Mouse (Mus musculus) left cerebral cortex, postnatal 14 days (tissue): ENCODE measurements at regions not wholly inside any gene's neighbourhood (a gene's known extent, or its start where the extent isn't known, plus 50 kb on each side); places are given as distances from the start of the nearest gene placed in this dataset.

Source experiments
- DNase-seq, 2 experiments: peaks; one replicate each; pipeline ENCODE4 v3.0.0; 2021 to 2022; ENCODE audit warnings: low spot score in 2 of 2, mixed read lengths in 1 of 2
- intact Hi-C: fragments of 180-260 bp; cut with DNase I; formaldehyde crosslinking; loops from one replicate; pipeline ENCODE4 v1.15.1; 2025

DNA sequence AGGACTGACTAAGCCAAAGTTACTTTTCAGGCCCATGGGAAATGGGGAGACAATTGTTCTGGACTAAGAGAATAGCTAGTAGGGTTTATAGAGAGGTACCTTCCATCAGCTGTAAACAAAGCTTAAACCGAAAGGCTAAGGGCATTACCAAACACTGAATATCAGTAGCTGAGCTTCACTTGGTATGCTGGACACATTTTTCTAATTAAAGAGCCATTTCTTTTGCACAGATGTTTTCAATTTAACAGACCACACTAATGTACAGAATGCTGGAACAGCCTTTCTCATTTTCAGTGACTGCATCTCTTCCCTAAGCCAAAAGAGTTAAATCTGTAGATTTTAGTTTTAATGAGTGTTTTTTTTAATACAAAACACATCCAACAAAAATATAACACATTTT lies 593.8 kb upstream of the Akr1e1 start:
- intact Hi-C loops = no loop called here
- DNase-seq = no peak

DNA sequence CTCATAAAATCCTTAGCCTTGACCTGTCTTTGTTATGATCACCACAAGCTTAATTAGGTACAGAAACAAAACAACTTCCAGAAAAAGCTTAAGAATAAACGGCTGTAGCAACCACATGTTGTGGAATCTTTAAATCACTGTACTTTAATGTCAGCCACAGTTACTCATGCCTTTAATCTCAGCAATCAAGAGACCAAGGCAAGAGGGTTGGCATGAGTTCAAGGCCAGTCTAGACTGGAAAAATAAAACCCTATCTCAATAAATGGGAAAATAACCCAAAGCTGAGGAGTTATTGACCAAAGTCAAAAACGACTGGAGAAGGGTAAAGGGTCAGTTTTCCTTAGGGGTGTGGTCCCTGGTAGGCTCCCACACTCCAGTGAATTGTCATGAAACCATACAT lies 595.2 kb upstream of the Akr1e1 start:
- intact Hi-C loops = no loop called here
- DNase-seq = no peak

- intact Hi-C loops = no loop called here
- DNase-seq = no peak
Measured at GRCm38 (mm10) chr13:5211659-5212058, 602.7 kb upstream of the Akr1e1 start.

- intact Hi-C loops = no loop called here
- DNase-seq = no peak
Measured at GRCm38 (mm10) chr13:5229476-5229875, 620.5 kb upstream of the Akr1e1 start.

DNA sequence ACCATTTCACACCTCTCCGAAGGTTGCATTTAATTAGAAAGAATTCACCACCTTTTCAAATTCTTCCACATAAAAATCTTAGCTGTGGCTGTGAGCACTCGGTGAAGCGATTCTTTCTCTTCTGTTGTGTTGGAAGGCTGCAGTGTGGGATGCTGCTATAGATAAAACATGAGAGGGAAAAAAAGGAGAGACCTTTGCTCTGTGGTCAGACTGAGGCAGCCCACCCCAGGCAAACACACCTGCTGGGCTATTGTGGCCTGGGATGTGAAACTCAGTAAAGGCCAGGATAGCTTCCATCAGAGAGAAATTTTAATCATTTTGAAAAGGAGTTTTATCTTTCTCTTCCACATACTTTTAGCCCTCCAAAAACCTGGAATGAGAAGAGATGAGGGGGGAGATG lies 625.3 kb upstream of the Akr1e1 start:
- no peak for DNase-seq
- intact Hi-C loops = no loop called here

GRCm38 (mm10) chr13:5235391-5235790 lies 625.9 kb upstream of the Klf6 start:
- intact Hi-C loops = no loop called here
- DNase-seq = no peak

DNA sequence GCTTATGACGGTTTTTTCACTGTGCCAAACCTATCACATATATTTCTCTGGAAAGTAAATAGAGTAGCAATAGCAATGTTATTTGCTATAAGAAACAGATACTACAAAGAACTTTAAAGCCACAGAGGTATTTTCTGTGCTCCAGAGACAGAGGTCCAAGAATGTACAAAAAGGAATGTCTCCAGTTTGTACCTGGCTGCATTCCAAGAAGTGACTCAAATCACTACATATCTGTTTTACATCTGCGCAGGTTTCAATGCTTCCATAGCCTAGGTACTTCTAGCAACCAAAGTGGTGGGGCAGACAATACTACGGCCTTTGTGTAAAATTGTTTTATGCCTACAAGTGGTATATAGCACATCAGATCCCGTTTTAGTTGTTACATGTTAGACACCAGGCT lies 620.7 kb upstream of the Klf6 start:
- no peak for DNase-seq
- intact Hi-C loops = no loop called here

DNA sequence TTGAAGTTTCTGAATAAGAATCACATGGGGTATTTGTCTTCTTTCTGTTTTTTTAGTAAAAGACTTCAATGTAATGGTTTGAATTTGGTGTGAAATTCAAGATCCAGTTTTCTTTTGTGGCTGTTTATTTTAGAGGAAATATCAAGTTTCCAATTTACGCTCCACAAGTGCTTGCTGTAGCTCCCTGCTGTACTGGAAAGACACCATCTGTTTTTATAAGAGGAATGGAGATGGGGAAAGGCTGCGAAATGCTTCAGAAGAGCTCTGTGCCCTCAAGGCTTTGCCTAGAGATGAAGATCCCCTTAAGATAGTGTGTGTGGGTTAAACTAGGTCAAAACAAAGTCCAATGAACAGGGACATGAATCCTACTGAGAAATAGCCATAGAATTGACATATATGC lies 618.5 kb upstream of the Klf6 start:
- no peak for DNase-seq

GRCm38 (mm10) chr13:5248671-5249391 lies 612.5 kb upstream of the Klf6 start:
- intact Hi-C loops = no loop called here
- DNase-seq = peak; percentile 27 to 79

More for the DNA sequence above, 618.5 kb upstream of the Klf6 start:
- intact Hi-C loops = no loop called here

DNA sequence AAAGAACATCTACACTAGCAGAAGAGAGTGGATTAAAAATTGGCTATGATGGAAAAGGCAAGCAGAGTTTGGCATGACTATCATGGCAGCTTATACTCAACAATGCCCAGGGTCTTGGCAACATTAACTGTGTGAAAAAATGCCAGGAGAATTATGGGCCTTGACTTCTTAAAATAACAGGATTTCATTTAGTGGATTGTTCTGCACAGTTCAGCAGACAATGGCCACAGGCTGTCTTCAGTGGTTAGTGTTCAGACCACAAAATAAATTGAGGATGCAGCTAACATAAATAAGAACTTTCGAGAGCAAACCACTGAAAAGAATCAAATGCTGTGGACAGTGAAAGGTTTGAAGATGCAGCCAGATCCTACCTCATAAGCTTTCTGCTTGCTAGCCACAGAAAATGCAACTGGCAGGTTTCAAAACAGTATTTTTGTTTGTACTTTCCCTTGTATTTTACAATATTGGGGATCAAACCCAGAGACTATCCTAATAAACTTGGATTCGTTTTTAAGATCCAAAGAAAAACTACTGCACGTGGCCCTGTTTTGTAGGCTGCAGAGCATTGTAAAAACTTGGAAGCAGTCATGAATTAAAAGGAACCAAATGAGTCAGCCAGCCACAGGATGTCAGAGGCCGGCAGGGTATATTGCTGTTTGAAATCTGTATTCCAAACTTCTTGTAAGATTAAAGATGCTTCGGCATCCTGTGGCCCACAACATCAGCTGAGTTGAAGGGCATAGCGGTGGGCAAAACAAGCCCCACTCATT lies 603.2 kb upstream of the Klf6 start:
- intact Hi-C loops = no loop called here
- no peak for DNase-seq

DNA sequence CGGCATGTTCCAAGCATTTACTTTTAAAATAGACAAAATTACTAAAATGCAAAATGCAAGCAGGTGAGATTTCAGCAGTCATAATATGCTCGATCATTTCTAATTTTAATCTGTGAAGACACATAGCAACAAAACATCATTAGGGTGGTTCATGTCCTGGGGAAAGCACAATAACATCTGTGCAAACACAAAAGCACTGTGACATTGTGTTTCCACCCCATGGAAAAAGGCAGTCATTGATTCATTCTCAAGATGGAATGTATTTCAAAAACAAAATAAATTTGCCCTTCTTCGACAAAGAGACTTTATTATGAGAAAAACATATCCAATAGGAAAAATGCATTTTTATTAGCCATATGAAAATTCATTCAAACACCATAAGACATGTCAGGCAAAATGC lies 601.5 kb upstream of the Klf6 start:
- intact Hi-C loops = no loop called here
- DNase-seq = no peak

DNA sequence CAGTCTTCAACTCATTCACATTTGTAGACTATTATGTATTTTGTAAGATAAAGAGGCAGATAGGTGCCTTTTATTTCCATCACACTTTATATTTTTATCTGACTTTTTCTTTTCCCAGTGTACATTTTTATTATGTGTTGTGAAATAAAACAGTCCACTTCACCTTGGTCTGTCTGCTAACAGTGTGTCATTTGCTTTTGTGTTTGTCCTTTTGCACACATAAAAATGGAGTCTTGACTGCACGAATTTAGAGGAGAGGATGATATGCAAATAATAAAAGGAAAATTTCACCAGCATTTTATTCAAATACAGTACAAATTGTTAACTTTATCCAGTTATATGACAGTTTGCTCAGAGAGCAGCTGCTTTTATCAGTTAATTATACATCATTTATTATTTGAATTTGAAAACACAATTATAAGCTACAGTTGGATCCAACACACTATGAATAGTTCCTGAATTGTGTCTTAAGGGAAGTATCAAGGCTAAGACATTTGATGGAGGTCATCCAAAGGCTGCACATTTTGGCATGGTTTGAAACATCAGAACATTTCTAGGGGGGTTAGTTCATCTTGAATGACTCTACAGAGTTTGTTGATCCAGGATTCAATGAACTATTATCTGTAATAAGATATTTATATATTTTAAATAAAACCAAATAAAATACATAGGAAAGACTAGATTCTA lies 588.6 kb upstream of the Klf6 start:
- no peak for DNase-seq
- intact Hi-C loops = no loop called here

DNA sequence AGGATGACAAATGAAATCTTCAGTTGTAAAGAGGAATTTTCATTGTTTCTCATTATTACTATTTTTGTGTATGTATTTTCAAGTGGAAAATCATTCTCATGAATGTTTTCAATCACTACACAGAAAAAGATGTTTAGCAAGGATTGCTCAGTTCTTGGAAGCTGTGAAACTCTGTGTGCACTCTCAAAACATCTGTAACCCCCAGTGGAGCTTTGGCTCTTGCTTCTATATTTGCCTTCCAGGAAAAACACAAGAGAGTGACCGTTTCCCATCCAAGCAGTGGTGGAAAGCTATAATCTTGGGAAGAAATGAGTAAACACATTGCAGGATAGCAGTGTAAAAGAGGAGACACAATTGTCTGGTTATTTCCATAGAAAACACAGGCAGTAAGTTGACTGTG lies 584.7 kb upstream of the Klf6 start:
- no peak for DNase-seq
- intact Hi-C loops = no loop called here

DNA sequence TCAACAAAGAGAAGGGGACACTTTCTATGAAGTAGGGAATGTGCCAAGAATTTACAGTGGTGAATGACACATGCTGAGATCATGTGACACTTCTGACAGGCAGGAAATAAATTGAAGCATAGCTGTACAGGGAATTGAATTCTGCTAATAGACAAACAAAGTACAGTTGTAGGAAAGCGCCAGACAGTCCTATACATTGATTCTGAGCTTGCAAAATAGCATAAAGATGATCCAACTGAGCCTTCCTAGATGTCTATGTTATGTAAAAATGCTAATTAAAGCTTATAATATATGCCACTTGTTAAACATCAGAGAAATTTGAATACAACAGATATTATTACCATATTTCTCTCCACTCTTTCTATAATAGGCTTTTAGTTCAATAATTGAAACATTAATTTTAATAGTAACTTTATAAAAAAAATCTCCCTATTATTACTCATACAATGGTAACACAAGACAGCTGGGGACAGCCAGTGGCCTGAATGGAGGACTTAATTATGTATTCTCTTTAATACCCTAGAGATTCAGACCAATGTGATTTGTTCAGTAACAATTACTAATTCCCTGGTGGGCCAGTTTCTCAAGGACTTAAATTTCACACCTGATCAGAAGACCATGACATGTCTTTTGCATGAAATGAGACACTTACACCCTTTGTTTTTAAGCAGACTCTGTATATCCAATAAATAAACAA lies 571.4 kb upstream of the Klf6 start:
- DNase-seq = no peak
- intact Hi-C loops = no loop called here

DNA sequence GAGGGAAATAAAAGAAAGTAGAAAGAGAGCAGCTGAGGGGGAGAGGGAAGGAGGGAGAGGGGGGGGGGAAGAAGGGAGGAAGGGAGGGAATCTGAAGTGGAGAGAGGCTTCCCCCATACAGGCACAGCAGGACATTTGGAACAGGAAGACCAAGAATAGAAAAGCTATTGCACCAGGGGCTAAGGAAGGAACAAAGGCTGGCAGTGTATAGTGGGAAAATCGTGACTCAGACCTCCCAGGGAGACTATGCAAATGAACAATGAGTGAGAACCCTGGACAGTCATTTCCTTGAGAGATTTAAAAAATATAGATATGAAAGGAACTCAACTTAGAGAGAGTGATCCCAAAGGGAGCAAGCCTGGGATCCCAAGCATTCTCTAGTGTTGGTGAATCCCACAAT lies 559.1 kb upstream of the Klf6 start:
- intact Hi-C loops = no loop called here
- DNase-seq = peak in 1 of 2 experiments; percentile 9

DNA sequence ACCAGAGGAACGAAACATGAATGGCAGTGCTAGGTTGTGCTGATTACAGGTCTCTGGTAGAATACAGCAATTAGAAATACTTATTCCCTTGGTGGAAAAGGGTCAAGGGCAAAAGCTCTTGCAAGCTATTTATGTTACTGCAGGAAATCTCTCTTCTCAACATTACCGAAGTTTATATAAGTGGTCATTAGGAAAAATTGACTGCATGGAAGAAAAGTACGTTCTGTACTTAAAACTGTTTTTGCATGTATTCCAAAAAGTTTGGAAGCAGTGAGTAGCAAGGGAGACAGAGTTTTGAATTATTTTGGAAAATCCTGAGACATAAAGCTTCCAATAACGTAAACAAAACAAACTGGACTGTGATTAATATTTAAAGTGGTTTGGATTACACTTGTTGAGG lies 554.6 kb upstream of the Klf6 start:
- no peak for DNase-seq
- intact Hi-C loops = no loop called here

- intact Hi-C loops = no loop called here
- no peak for DNase-seq
Measured at GRCm38 (mm10) chr13:5313297-5313696, 548.0 kb upstream of the Klf6 start.

DNA sequence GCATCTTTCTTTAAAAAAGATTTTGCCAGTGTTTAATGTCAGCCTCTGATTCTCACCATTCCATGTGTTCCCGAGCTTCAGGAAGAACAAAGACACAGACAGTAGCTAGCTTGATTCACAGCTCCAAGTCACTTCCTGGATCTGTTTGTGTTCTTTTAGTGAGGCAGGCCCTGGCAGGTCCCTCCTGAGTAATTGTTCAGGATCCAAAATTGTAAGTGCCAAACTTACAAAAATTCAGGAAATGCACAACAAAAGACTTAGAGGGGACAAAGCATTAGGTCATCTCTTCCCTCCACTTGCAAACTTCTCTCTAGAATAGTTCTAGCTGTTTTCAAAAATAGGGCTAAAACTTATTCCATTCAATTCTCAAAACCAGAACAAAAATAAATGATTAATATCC lies 546.3 kb upstream of the Klf6 start:
- DNase-seq = no peak
- intact Hi-C loops = no loop called here

- no peak for DNase-seq
- intact Hi-C loops = no loop called here
Measured at GRCm38 (mm10) chr13:5317941-5318856, 543.1 kb upstream of the Klf6 start.
